Mouse (Mus musculus) right cerebral cortex, postnatal 36 days (tissue): ENCODE data around the gene Scgb1b15.
"Not testable (repeated sequence)": the region's sequence is repeated elsewhere in the genome, so short reads cannot be mapped to it uniquely, and the experiment has no call there.

Source experiments
- DNase-seq, 2 experiments: peaks; one replicate each; pipeline ENCODE4 v3.0.0; 2022; ENCODE audit warnings: low spot score in 2 of 2, mixed read lengths in 1 of 2

Scgb1b15 gene

DNA sequence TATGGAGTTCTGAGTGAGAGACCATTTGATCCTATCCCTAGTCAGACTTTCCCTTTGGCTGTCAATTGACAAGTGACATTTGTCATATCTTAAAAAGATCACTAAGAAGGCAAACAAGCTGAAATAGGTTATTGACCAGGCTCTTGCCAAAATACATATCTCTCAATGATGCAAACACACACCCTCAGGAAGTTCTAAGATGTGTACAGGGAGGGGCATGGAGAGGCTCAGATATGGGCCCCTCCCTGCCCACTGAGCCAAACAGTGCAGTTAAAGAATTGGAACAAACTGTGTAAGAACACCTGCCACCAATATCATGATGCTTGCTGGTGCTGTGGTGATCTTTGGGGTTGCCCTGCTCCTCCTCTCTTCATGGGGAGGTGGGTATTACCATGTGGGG lies at the start of gene Scgb1b15:
Gene Scgb1b15 (plus strand): TSS at position 301 of the 400 bp plus-strand sequence.
- not testable (repeated sequence) for DNase-seq

DNA sequence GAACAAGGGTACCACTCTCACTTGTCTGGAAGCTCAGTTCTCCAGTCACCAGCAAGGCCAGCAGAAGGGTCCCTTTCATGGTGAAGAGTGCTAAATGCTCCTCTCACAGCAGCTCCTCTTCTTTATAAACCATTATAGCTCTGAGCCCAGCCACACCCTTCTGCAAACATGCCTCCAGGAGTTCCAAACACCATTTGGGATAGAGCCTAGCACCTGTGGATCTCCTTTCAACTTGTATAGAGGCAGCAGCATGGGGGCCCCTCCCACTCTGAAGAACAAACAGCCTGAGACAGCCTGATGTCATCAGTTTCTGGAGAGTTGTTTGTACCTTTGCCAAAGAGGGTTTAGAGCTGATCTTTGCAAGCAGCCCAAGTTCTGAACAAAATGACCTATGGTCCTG lies 6.8 kb upstream of the Scgb1b15 start, which contains the start of gene Scgb2b15:
Gene Scgb2b15 (minus strand): TSS at position 101 of the 400 bp plus-strand sequence.
- DNase-seq: not testable (repeated sequence)
